ENCODE assay signal across 28 mouse cellular contexts in genomic region chr12:114932158-114932557, GRCm38 (mm10).
DNase-seq lines count a peak whose midpoint lies in the region; ATAC-seq lines count a peak whose summit lies in the region.
"Had no signal": no experiment of that assay in that cellular context is flagged by ENCODE, and none has a peak within 500 bp of the region (broad histone marks: within the 10 kb centered on the region; RNA-seq: fewer than 3 reads in every experiment).

No protein-coding gene starts in this region.

- WGBS in macrophage (ENCODE audit: missing documents): 60% methylated on average over 3 of the region's 3 CpGs

- H3K4me3 ChIP-seq in macrophage (ENCODE audit: inconsistent target): no peak overlapping the region
- H3K4me3 ChIP-seq: embryonic facial prominence, embryonic 12.5 days; forebrain, embryonic 15.5 days; gastrocnemius, adult 2 months; hindbrain, embryonic 12.5 days; limb, embryonic 12.5 days; midbrain, embryonic 10.5 days; midbrain, embryonic 15.5 days; neural tube, embryonic 13.5 days; stomach, embryonic 15.5 days had no signal

- H3K79me2 ChIP-seq in macrophage (ENCODE audit: inconsistent target): no peaks in the 10 kb centered on the region

- peak overlapping the region; percentile 45; the same call in 1 of the 2 replicates for H3K27ac ChIP-seq in macrophage
- H3K27ac ChIP-seq: embryonic facial prominence, embryonic 12.5 days; forebrain, embryonic 15.5 days; gastrocnemius, adult 2 months; hindbrain, embryonic 12.5 days; limb, embryonic 12.5 days; midbrain, embryonic 10.5 days; midbrain, embryonic 15.5 days; neural tube, embryonic 13.5 days; stomach, embryonic 15.5 days had no signal

- DNase-seq in thymus, postnatal 14 days: peak; percentile 25
- no peak for DNase-seq in thymus, postnatal 36 days
- DNase-seq in layer of hippocampus, adult 9-10 months (ENCODE audit: low spot score): no peak
- DNase-seq in right cerebral cortex, postnatal 14 days: no peak
- no peak for DNase-seq in adipocyte (ENCODE audit: low spot score)
- DNase-seq: adrenal gland, postnatal 36 days; cerebellum, adult 2 months; cerebellum, postnatal 25 days; gastrocnemius, adult 2 months; heart, postnatal 14 days; kidney, adult 11 months; kidney, postnatal 14 days; lung, postnatal 36 days; retina, postnatal 1 day; right cerebral cortex, postnatal 25 days; thymus, postnatal 25 days had no signal

- H3K36me3 ChIP-seq in macrophage (ENCODE audit: inconsistent target): no peaks in the 10 kb centered on the region
- H3K36me3 ChIP-seq: embryonic facial prominence, embryonic 12.5 days; forebrain, embryonic 15.5 days; G1E; hindbrain, embryonic 12.5 days; limb, embryonic 12.5 days; midbrain, embryonic 10.5 days; midbrain, embryonic 15.5 days; neural tube, embryonic 13.5 days; stomach, embryonic 15.5 days had no signal

- peak; percentile 93 for ATAC-seq in common myeloid progenitor, adult 5-6 weeks (replicated peaks; ENCODE audit: low read depth, poor library complexity, severe bottlenecking)
- peak; percentile 68; the same call in 1 of the 2 replicates for ATAC-seq in neutrophil, adult 5-6 weeks (ENCODE audit: extremely low read depth, insufficient number of reproducible peaks, low FRiP score, poor library complexity, severe bottlenecking)
- ATAC-seq: forebrain, embryonic 15.5 days; midbrain, embryonic 15.5 days had no signal
